Mouse (Mus musculus): ENCODE results near the gene Gm10577. TPM values are rescaled to one million over a fixed set of nuclear protein-coding genes. Genes with fewer than 3 reads are reported as not detected.

Gm10577 gene
- polyA plus RNA-seq, 1 experiment from 2014 or later: not detected

- H3K9me3 ChIP-seq (ENCODE audit: control insufficient read depth, low read length): no peaks in the 10 kb centered on the region
- no peak overlapping the region for H3K4me2 ChIP-seq (replicated peaks)
- no peak overlapping the region for H3K27ac ChIP-seq
- DNase-seq (ENCODE audit: low spot score) (no peak), ATAC-seq (ENCODE audit: low FRiP score) (no peak)
- WGBS: 87% methylated on average over 1 of the region's 1 CpGs
- H3K27me3 ChIP-seq (ENCODE audit: control insufficient read depth, insufficient read depth, low read length): no peaks in the 10 kb centered on the region
- H3K4me1 ChIP-seq (replicated peaks; ENCODE audit: control insufficient read depth, insufficient read depth, low read length): peaks cover 8% of the 10 kb centered on the region
- no peak overlapping the region for H3K4me3 ChIP-seq (replicated peaks; ENCODE audit: low read length)
- H3K9ac ChIP-seq: no peak overlapping the region
- peaks cover 55% of the 10 kb centered on the region for H3K36me3 ChIP-seq (replicated peaks; ENCODE audit: control insufficient read depth, insufficient read depth)
These were observed 33.3 kb downstream of the Gm10577 start for GRCm38 (mm10) chr4:100987187-100987586.

GRCm38 (mm10) chr4:100977522-100977921 is 43.0 kb downstream of the Gm10577 start:
- no peaks in the 10 kb centered on the region for H3K9me3 ChIP-seq (ENCODE audit: control insufficient read depth, low read length)
- H3K27ac ChIP-seq: no peak overlapping the region
- 92% methylated on average over 7 of the region's 7 CpGs for WGBS
- no peaks in the 10 kb centered on the region for H3K27me3 ChIP-seq (ENCODE audit: control insufficient read depth, insufficient read depth, low read length)
- peaks cover 10% of the 10 kb centered on the region; the same call in 1 of the 2 replicates for H3K4me1 ChIP-seq (replicated peaks; ENCODE audit: control insufficient read depth, insufficient read depth, low read length)
- H3K9ac ChIP-seq: no peak overlapping the region
- H3K4me2 ChIP-seq (replicated peaks): no peak overlapping the region
- H3K36me3 ChIP-seq (replicated peaks; ENCODE audit: control insufficient read depth, insufficient read depth): peaks cover 28% of the 10 kb centered on the region
- ATAC-seq (ENCODE audit: low FRiP score): no peak
- no peak for DNase-seq (ENCODE audit: low spot score)
- no peak overlapping the region for H3K4me3 ChIP-seq (replicated peaks; ENCODE audit: low read length)

DNA sequence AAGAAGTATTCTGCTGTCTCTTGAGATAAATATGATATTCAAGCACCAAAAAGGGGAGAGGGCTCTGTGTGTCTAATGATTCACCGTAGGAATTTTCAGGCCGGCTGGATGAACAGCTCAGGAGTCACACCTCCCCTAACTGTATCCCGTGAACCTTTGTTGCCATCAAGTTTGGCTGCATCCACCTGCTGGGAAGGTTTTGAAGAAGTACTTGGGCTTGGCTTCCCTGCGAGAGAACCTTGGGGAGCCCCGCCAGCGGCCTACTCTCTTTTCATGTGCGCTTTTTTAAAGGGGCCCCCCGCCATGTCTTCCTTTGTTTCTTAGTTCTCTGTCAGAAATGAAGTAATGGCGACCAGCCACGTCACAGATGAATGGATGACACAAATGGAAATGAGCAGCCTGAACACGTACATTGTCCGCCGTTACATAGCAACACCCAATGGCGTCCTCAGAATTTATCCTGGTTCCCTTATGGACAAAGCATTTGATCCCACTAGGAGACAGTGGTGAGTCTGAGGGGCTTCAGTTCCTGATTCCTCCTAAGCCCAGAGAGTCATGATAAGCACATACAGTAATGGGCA is 46.0 kb downstream of the Gm10577 start:
- H3K4me1 ChIP-seq (replicated peaks; ENCODE audit: control insufficient read depth, insufficient read depth, low read length): peaks cover 10% of the 10 kb centered on the region; the same call in 1 of the 2 replicates

DNA sequence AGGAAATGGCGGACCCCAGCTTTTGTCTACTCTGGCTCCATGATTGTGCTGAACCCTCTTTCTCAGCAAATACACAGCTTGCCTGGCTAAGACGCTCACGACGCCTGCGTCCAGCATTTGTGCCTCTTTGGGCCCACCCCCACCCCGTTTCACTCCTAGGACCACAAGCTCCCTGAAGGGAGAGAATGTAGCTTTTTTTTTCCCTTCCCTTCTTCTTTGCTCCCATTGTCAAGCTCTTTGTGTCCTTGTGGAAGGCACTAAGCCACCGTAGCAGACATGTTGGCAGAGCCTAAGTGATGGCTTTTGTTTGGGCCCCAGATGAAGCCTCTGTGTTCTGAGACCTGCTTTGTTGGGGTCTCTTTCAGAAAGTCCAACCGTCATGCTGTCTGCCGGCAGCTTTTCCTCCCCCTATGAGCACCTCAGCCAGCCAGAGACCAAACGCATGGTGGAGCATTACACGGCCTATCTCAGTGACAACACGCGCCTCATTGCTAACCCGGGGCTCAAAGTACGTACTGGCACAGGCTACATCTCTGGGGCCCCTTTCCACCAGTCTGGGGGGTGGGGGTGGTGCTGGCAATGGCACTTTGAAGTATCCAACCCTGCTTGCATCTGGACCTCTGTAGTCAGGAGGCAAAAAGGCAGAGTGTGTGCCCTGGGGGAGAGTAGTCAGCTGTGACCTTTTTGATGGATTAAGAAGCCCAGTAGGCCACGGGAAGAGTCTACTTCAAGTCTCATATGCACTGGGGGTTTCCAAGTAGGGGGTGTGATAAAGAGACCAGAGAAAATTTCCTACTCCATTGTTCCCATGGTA is 46.6 kb downstream of the Gm10577 start:
- Histone ChIP-seq H3K4me3 (replicated peaks; ENCODE audit: low read length) (no peak overlapping the region), H3K9me3 (ENCODE audit: control insufficient read depth, low read length) (no peaks in the 10 kb centered on the region), H3K4me2 (replicated peaks) (no peak overlapping the region), H3K4me1 (replicated peaks; ENCODE audit: control insufficient read depth, insufficient read depth, low read length) (peaks cover 10% of the 10 kb centered on the region; the same call in 1 of the 2 replicates), H3K27ac (peak overlapping the region; percentile 64), H3K27me3 (ENCODE audit: control insufficient read depth, insufficient read depth, low read length) (no peaks in the 10 kb centered on the region), H3K9ac (no peak overlapping the region), H3K36me3 (replicated peaks; ENCODE audit: control insufficient read depth, insufficient read depth) (peaks cover 27% of the 10 kb centered on the region)
- ATAC-seq (ENCODE audit: low FRiP score) (peak; percentile 92), DNase-seq (ENCODE audit: low spot score) (peak; percentile 60)
- 11% methylated on average over 16 of the region's 16 CpGs for WGBS

More for the DNA sequence above, 46.0 kb downstream of the Gm10577 start:
- no peaks in the 10 kb centered on the region for H3K27me3 ChIP-seq (ENCODE audit: control insufficient read depth, insufficient read depth, low read length)
- peaks cover 27% of the 10 kb centered on the region for H3K36me3 ChIP-seq (replicated peaks; ENCODE audit: control insufficient read depth, insufficient read depth)
- H3K4me3 ChIP-seq (replicated peaks; ENCODE audit: low read length): no peak overlapping the region
- H3K27ac ChIP-seq: peak overlapping the region; percentile 64
- H3K9ac ChIP-seq: no peak overlapping the region
- 19% methylated on average over 14 of the region's 14 CpGs for WGBS
- ATAC-seq (ENCODE audit: low FRiP score): peak; percentile 64
- H3K4me2 ChIP-seq (replicated peaks): no peak overlapping the region
- H3K9me3 ChIP-seq (ENCODE audit: control insufficient read depth, low read length): no peaks in the 10 kb centered on the region
- peak; percentile 51 for DNase-seq (ENCODE audit: low spot score)

Other genes with a start within 250 kb of the Gm10577 start
- gene Cachd1, start 244.0 kb downstream of the Gm10577 start, polyA plus RNA-seq (2014; fragmentation: Nextera tagmentation; extraction: Ambion mirVana): 21.6 and 28.5 TPM in 2 replicates
- 6.2 and 8.0 TPM in 2 replicates for gene Raver2, start 48.3 kb upstream of the Gm10577 start, polyA plus RNA-seq (2014; fragmentation: Nextera tagmentation; extraction: Ambion mirVana)
- 100 and 112 TPM in 2 replicates for gene Jak1, start 244.6 kb upstream of the Gm10577 start, polyA plus RNA-seq (2014; fragmentation: Nextera tagmentation; extraction: Ambion mirVana)